Mouse (Mus musculus) stomach, postnatal 0 days (tissue): ENCODE data around the gene Polr2l. TPM values are rescaled to one million over a fixed set of nuclear protein-coding genes. Genes with fewer than 3 reads are reported as not detected.

ENCODE experiments used
- ATAC-seq: fragments of 200-750 bp; cut with Nextera tagmentation; 2 replicates; pipeline ENCODE4 v1.8.0; 2017; ENCODE audit not compliant: low FRiP score, low TSS enrichment
- DNase-seq: peaks from one replicate; pipeline ENCODE4 v3.0.0-alpha.2; 2016; ENCODE audit warnings: low spot score
- H3K27ac ChIP-seq: fragments of 300-500 bp; sonication (generic); replicated peaks from 2 replicates; pipeline ENCODE4 v1.5.1; 2014; ENCODE audit warnings: mild to moderate bottlenecking, control low read depth
- H3K27me3 ChIP-seq: fragments of 300-500 bp; sonication (generic); 2 replicates; pipeline ENCODE4 v1.6.1; 2014; ENCODE audit warnings: low read length; ENCODE audit not compliant: control insufficient read depth, insufficient read depth
- H3K36me3 ChIP-seq: fragments of 300-500 bp; sonication (generic); 2 replicates; pipeline ENCODE4 v1.6.1; 2014; ENCODE audit warnings: low read length, mixed read lengths; ENCODE audit not compliant: control insufficient read depth, insufficient read depth
- H3K4me1 ChIP-seq: fragments of 300-500 bp; sonication (generic); replicated peaks from 2 replicates; pipeline ENCODE4 v1.6.1; 2014; ENCODE audit warnings: antibody characterized with exemption; ENCODE audit not compliant: control insufficient read depth, insufficient read depth
- H3K4me2 ChIP-seq: fragments of 300-500 bp; sonication (generic); replicated peaks from 2 replicates; pipeline ENCODE4 v1.6.1; 2014; ENCODE audit warnings: low read depth, mild to moderate bottlenecking, control low read depth, moderate library complexity
- H3K4me3 ChIP-seq: fragments of 300-500 bp; sonication (generic); 2 replicates; pipeline ENCODE4 v1.5.1; 2014; ENCODE audit warnings: low read depth, low read length, control low read depth
- H3K9ac ChIP-seq: fragments of 300-500 bp; sonication (generic); 2 replicates; pipeline ENCODE4 v1.6.1; 2014; ENCODE audit warnings: mild to moderate bottlenecking, low read length, control low read depth, mixed read lengths
- H3K9me3 ChIP-seq: fragments of 300-500 bp; sonication (generic); 2 replicates; pipeline ENCODE4 v1.6.1; 2016; ENCODE audit warnings: low read length; ENCODE audit not compliant: control insufficient read depth
- CTCF ChIP-seq: IDR thresholded peaks from 2 replicates; pipeline ENCODE4 v1.5.1; 2016; ENCODE audit warnings: antibody characterized with exemption, low read depth, mild to moderate bottlenecking, moderate library complexity
- EP300 ChIP-seq: optimal IDR thresholded peaks from 2 replicates; pipeline ENCODE3; 2016; ENCODE audit warnings: antibody characterized with exemption
- WGBS: fragments of 180-500 bp; shearing (Covaris S2); extraction: QIAGEN DNeasy Blood & Tissue Kit; methylation state at CpG from one replicate; pipeline ENCODE4 v1.1.7; 2014; 5-methylcytosine and 5-hydroxymethylcytosine counted together
- polyA plus RNA-seq: library from polyadenylated mRNA; unstranded; fragments of >200 nt; fragmentation: Nextera tagmentation; extraction: Ambion mirVana; gene quantifications from 2 replicates; pipeline ENCODE4 v1.2.1, GENCODE M21; 2015

Gene Polr2l
- polyA plus RNA-seq, 1 experiment from 2014 or later, result 60.2 TPM

DNA sequence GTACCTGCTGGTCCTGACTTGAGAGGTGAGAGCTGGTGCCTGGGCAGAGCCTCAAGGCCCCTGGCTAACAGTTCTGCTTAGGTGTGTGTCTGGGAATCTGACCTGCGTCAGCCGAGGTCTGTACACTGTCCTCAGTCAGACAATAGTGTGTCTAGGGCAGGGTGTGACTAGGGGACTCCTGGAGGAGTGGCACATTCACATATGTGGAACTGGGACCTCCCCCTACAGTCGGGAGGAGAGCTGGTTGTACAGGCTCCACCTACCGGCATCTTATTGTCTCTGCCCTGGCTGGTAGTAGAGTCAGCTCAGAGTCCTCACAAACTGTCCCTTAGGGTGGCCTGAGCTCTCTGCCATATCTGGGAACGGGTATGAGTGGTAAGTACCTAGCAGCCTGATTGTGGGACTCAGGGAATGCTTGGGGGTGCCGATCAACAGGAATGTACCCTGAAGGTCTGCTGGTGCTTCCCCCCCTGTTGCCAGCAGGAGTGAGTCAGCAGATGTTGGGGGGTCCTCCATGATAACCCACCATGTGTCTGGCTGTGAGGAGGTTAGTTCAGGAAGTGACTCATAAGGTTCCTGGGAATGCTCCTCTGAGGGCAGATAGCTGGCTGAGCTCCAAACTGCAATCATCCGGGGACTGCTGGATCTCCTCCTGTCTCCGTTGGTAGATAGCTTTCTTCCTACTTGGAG, 6.3 kb downstream of the Polr2l start:
- Histone ChIP-seq H3K36me3 (peaks cover 19% of the 10 kb centered on the region), H3K27me3 (0 out of 2 replicates have a peak, but pooled peaks cover 2% of the 10 kb centered on the region), H3K4me2 (peak overlapping the region; percentile 82), H3K4me3 (peak overlapping the region; percentile 72), H3K4me1 (peaks cover 18% of the 10 kb centered on the region), H3K27ac (peak overlapping the region; percentile 94), H3K9ac (peak overlapping the region; percentile 86), H3K9me3 (no peaks in the 10 kb centered on the region)
- peak; percentile 57 for ATAC-seq
- peak; percentile 65 for DNase-seq
- no peak for TF ChIP-seq EP300
- TF ChIP-seq CTCF, result peak; percentile 73
- WGBS, result 3% methylated on average over 8 of the region's 8 CpGs

DNA sequence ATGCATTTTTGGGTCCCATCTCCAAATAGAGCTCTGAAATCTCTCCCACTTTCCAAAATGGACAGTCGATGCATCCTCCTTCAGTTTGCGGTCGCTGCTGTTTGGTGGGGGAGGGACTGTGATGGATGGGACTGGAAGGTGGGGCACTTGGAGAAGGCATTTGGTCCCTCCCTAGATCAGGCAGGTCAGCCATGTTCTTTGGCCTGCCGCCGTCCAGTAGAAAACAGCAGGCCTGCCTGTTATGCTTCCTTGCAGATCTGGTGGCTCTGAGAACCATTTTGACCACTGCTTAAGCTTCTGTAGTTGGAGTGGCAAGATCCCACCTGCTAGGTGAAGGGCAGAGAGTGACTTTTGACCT, 6.8 kb downstream of the Polr2l start:
- 11% methylated on average over 5 of the region's 5 CpGs for WGBS
- Histone ChIP-seq H3K27me3 (0 out of 2 replicates have a peak, but pooled peaks cover 2% of the 10 kb centered on the region), H3K9ac (peak overlapping the region; percentile 86), H3K9me3 (no peaks in the 10 kb centered on the region), H3K4me2 (peak overlapping the region; percentile 82), H3K36me3 (peaks cover 19% of the 10 kb centered on the region), H3K4me3 (peak overlapping the region; percentile 72), H3K27ac (peak overlapping the region; percentile 94), H3K4me1 (peaks cover 18% of the 10 kb centered on the region)
- TF ChIP-seq CTCF (no peak), EP300 (no peak)
- DNase-seq (no peak), ATAC-seq (no peak)

GRCm38 (mm10) chr7:141467230-141468030, 7.5 kb downstream of the Polr2l start, which contains the start of gene Cd151:
TSS of gene Cd151 (plus strand) at chr7:141467392.
- TF ChIP-seq EP300, result no peak
- no peak for TF ChIP-seq CTCF
- under 1% methylated on average over 51 of the region's 52 CpGs for WGBS
- H3K4me1 ChIP-seq, result peaks cover 18% of the 10 kb centered on the region

GRCm38 (mm10) chr7:141466607-141467148, 8.3 kb downstream of the Polr2l start:
- H3K9ac ChIP-seq, result peak overlapping the region; percentile 86; the same call in 1 of the 2 replicates
- 0 out of 2 replicates have a peak, but pooled peaks cover 2% of the 10 kb centered on the region for H3K27me3 ChIP-seq
- H3K27ac ChIP-seq, result peak overlapping the region; percentile 94
- H3K9me3 ChIP-seq, result no peaks in the 10 kb centered on the region
- peaks cover 19% of the 10 kb centered on the region for H3K4me1 ChIP-seq
- DNase-seq, result no peak
- TF ChIP-seq EP300 (no peak), CTCF (no peak)
- ATAC-seq, result no peak
- peak overlapping the region; percentile 82 for H3K4me2 ChIP-seq
- WGBS, result 57% methylated on average over 10 of the region's 10 CpGs
- peaks cover 14% of the 10 kb centered on the region for H3K36me3 ChIP-seq
- peak overlapping the region; percentile 72 for H3K4me3 ChIP-seq

More at GRCm38 (mm10) chr7:141467230-141468030, 7.5 kb downstream of the Polr2l start, which contains the start of gene Cd151:
- peaks cover 19% of the 10 kb centered on the region for H3K36me3 ChIP-seq
- H3K4me2 ChIP-seq, result peak within 1 kb of the TSS; percentile 82
- H3K9ac ChIP-seq, result peak within 1 kb of the TSS; percentile 86
- H3K27ac ChIP-seq, result peak within 1 kb of the TSS; percentile 94
- H3K27me3 ChIP-seq, result 0 out of 2 replicates have a peak, but pooled peaks cover 2% of the 10 kb centered on the region
- peak; percentile 82 for ATAC-seq
- no peaks in the 10 kb centered on the region for H3K9me3 ChIP-seq
- peak within 1 kb of the TSS; percentile 72 for H3K4me3 ChIP-seq
- DNase-seq, result peak; percentile 94

DNA sequence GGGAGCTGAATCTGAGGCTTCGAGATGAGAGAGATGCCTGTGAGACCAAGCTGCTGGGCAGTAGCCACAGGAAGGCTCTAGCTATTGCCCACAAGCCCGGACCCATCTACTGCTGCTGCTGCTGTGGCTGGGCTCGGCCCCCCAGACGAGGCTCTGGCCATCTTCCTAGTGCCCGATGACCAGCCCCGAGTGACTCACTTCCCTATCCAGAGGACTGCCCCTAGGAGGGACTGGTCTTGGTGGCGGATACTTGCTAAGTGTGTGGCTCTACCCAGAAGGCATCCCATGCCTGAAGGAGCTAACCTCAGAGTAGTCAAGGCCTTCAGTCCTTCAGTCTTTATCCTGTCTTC, 8.9 kb downstream of the Polr2l start:
- Histone ChIP-seq H3K27ac (no peak overlapping the region), H3K4me3 (no peak overlapping the region), H3K4me2 (no peak overlapping the region), H3K27me3 (0 out of 2 replicates have a peak, but pooled peaks cover 2% of the 10 kb centered on the region), H3K4me1 (peaks cover 24% of the 10 kb centered on the region), H3K9me3 (no peaks in the 10 kb centered on the region), H3K9ac (no peak overlapping the region), H3K36me3 (peaks cover 12% of the 10 kb centered on the region)
- TF ChIP-seq EP300, result no peak
- TF ChIP-seq CTCF, result no peak
- ATAC-seq (no peak), DNase-seq (no peak)
- WGBS, result 78% methylated on average over 7 of the region's 7 CpGs
